Mouse (Mus musculus): ENCODE measurements around the gene Nrgn. TPM values are rescaled to one million over a fixed set of nuclear protein-coding genes. Genes with fewer than 3 reads are reported as not detected.

Nrgn gene
- polyA plus RNA-seq, 1 experiment from 2014 or later, result 4.4 TPM

DNA sequence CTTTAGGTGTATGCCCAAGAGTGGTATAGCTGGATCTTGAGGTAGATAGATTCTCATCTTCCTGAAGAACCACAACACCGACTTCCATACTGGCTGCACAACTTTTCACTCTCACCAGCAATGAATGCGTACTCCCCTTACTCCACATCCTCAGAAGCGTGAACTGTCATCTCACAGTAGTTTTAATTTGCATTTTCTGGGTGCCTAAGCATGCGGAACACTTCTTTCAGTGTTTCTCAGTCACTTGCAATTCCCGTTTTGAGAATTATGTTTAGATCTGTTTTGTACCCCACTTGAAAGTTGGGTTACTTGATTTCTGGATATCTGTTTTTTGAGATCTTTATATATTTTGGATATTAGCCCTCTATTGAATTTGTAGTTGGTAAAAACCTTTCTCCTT is 30.9 kb upstream of the Nrgn start:
- WGBS, result 87% methylated on average over 5 of the region's 5 CpGs
- no peak overlapping the region for H3K4me3 ChIP-seq (replicated peaks; ENCODE audit: low read length)
- H3K9ac ChIP-seq (ENCODE audit: low read length), result no peak overlapping the region
- H3K36me3 ChIP-seq (ENCODE audit: control insufficient read depth, insufficient read depth, low read length), result no peaks in the 10 kb centered on the region
- no peaks in the 10 kb centered on the region for H3K4me1 ChIP-seq (ENCODE audit: control insufficient read depth, insufficient read depth, low read length)
- no peak overlapping the region for H3K4me2 ChIP-seq (ENCODE audit: low read depth, low read length)
- no peak for ATAC-seq (ENCODE audit: insufficient read depth, low FRiP score)
- no peaks in the 10 kb centered on the region for H3K9me3 ChIP-seq (replicated peaks; ENCODE audit: control insufficient read depth, low read length)
- H3K27me3 ChIP-seq (ENCODE audit: control insufficient read depth, insufficient read depth, low read length), result no peaks in the 10 kb centered on the region
- no peak overlapping the region for H3K27ac ChIP-seq (ENCODE audit: low read length)

- Histone ChIP-seq H3K4me2 (ENCODE audit: low read depth, low read length) (no peak overlapping the region), H3K9me3 (replicated peaks; ENCODE audit: control insufficient read depth, low read length) (no peaks in the 10 kb centered on the region), H3K4me3 (replicated peaks; ENCODE audit: low read length) (no peak overlapping the region), H3K27ac (ENCODE audit: low read length) (no peak overlapping the region), H3K27me3 (ENCODE audit: control insufficient read depth, insufficient read depth, low read length) (no peaks in the 10 kb centered on the region), H3K4me1 (ENCODE audit: control insufficient read depth, insufficient read depth, low read length) (no peaks in the 10 kb centered on the region), H3K9ac (ENCODE audit: low read length) (no peak overlapping the region), H3K36me3 (ENCODE audit: control insufficient read depth, insufficient read depth, low read length) (no peaks in the 10 kb centered on the region)
- ATAC-seq (ENCODE audit: insufficient read depth, low FRiP score), result no peak
- 32% methylated on average over 14 of the region's 14 CpGs for WGBS
These were observed 23.8 kb upstream of the Nrgn start for GRCm38 (mm10) chr9:37576436-37576930.

DNA sequence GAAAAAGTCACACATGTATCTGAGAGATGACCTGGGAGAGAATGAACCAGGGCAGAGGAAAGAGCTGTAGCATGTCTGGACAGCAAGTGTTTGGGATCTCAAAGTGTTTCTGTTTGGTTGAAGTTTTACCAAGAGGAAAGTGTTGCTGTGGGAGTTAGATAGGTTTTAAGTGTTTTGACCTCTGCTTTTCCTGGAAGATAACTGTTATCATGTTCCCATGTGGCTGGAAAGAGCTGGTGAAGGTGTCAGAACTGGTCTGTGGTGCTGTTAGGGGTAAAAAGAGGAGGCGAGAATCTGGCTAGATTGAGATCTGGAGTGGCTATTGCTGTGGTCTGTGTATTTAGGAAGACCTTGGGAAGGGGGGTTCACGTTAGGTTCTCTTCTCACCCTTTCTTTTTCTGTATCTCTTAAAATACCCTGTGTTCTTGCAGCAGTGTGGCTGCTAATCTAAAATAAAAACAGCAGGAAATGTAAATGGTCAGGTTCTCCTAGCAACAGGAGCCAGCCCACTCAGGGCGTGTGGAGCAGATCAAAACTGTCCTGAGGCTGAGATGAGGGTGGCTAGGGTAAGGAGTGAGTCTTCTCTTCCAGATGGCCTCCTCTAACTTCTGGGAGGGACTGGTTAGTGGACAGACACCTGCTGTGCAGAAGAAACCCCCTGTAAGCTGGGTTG is 19.6 kb upstream of the Nrgn start:
- no peak overlapping the region for H3K4me2 ChIP-seq (ENCODE audit: low read depth, low read length)
- ATAC-seq (ENCODE audit: insufficient read depth, low FRiP score), result no peak
- H3K27ac ChIP-seq (ENCODE audit: low read length), result no peak overlapping the region
- peaks cover 15% of the 10 kb centered on the region for H3K4me1 ChIP-seq (ENCODE audit: control insufficient read depth, insufficient read depth, low read length)
- H3K9ac ChIP-seq (ENCODE audit: low read length), result no peak overlapping the region
- no peaks in the 10 kb centered on the region for H3K27me3 ChIP-seq (ENCODE audit: control insufficient read depth, insufficient read depth, low read length)
- H3K9me3 ChIP-seq (replicated peaks; ENCODE audit: control insufficient read depth, low read length), result no peaks in the 10 kb centered on the region
- no peak overlapping the region for H3K4me3 ChIP-seq (replicated peaks; ENCODE audit: low read length)
- no peaks in the 10 kb centered on the region for H3K36me3 ChIP-seq (ENCODE audit: control insufficient read depth, insufficient read depth, low read length)
- 41% methylated on average over 3 of the region's 3 CpGs for WGBS

DNA sequence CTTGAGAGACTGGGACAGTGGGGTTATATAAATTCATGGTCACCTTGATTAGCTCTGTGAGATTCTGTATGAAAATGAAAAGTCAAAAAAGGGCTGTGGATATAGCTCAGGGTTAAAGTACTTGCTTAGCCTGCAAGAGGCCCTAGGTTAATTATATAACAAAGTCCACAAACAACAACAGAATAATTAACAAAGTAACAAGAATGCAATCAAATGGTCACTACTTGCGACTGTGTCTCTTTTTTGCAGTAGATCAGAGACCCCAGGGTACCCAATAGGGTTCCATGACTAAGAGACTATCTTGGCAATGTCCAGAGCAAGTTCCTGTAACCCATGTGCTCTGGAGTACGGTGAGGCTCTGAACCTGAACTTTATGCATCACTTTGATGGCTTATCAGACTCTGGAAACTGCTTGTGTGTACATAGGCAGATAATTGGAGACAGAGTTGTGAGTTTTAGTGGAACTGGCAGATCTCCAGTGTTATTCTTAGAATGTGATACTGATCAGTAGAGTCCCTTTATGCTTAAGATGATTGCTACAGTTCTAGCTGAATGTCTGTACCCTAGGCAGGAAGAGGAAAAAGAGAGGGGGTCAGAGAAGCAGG is 16.6 kb upstream of the Nrgn start:
- H3K27me3 ChIP-seq (ENCODE audit: control insufficient read depth, insufficient read depth, low read length), result no peaks in the 10 kb centered on the region
- no peak overlapping the region for H3K4me2 ChIP-seq (ENCODE audit: low read depth, low read length)
- ATAC-seq (ENCODE audit: insufficient read depth, low FRiP score), result no peak

DNA sequence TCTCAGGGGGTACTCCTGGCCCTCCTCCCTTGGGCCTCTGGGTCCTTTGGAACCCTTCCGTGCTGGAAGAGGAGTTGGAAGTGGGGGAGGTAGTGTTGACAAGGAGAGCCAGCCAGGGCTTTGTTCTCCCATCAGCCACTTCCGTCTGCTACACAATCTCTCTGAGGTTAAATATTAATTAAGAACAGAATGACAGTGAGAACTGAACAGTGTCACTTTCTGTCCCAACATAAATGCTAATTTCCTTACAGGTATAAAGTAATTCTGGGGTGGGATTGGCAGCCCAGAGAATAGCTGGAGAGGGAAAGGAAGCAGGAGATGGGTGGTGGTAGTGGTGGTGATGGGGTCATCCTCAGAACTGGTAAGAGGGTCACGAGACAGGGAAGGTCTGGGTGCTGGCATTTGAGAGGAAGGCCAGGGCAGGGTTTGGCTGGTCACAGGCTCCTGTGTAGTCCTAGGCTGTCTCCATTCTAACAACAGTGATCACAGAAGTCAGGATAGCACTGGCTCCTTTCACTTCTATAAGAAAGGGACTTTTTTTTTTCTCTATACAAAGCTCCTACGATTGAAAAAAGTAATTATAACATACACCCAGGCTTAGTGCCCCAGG is 16.0 kb upstream of the Nrgn start:
- no peaks in the 10 kb centered on the region for H3K36me3 ChIP-seq (ENCODE audit: control insufficient read depth, insufficient read depth, low read length)
- WGBS, result 37% methylated on average over 4 of the region's 4 CpGs
- H3K27me3 ChIP-seq (ENCODE audit: control insufficient read depth, insufficient read depth, low read length), result no peaks in the 10 kb centered on the region
- H3K9ac ChIP-seq (ENCODE audit: low read length), result no peak overlapping the region
- peak overlapping the region; percentile 17; the same call in 1 of the 2 replicates for H3K4me2 ChIP-seq (ENCODE audit: low read depth, low read length)
- no peak overlapping the region for H3K27ac ChIP-seq (ENCODE audit: low read length)
- ATAC-seq (ENCODE audit: insufficient read depth, low FRiP score), result peak; percentile 56; the same call in 1 of the 2 replicates
- H3K4me1 ChIP-seq (ENCODE audit: control insufficient read depth, insufficient read depth, low read length), result peaks cover 15% of the 10 kb centered on the region
- H3K4me3 ChIP-seq (replicated peaks; ENCODE audit: low read length), result no peak overlapping the region
- no peaks in the 10 kb centered on the region for H3K9me3 ChIP-seq (replicated peaks; ENCODE audit: control insufficient read depth, low read length)

More for the DNA sequence above, 16.6 kb upstream of the Nrgn start:
- WGBS, result 69% methylated on average over 2 of the region's 2 CpGs
- Histone ChIP-seq H3K9me3 (replicated peaks; ENCODE audit: control insufficient read depth, low read length) (no peaks in the 10 kb centered on the region), H3K4me1 (ENCODE audit: control insufficient read depth, insufficient read depth, low read length) (peaks cover 15% of the 10 kb centered on the region), H3K36me3 (ENCODE audit: control insufficient read depth, insufficient read depth, low read length) (no peaks in the 10 kb centered on the region), H3K9ac (ENCODE audit: low read length) (no peak overlapping the region), H3K27ac (ENCODE audit: low read length) (no peak overlapping the region), H3K4me3 (replicated peaks; ENCODE audit: low read length) (no peak overlapping the region)

DNA sequence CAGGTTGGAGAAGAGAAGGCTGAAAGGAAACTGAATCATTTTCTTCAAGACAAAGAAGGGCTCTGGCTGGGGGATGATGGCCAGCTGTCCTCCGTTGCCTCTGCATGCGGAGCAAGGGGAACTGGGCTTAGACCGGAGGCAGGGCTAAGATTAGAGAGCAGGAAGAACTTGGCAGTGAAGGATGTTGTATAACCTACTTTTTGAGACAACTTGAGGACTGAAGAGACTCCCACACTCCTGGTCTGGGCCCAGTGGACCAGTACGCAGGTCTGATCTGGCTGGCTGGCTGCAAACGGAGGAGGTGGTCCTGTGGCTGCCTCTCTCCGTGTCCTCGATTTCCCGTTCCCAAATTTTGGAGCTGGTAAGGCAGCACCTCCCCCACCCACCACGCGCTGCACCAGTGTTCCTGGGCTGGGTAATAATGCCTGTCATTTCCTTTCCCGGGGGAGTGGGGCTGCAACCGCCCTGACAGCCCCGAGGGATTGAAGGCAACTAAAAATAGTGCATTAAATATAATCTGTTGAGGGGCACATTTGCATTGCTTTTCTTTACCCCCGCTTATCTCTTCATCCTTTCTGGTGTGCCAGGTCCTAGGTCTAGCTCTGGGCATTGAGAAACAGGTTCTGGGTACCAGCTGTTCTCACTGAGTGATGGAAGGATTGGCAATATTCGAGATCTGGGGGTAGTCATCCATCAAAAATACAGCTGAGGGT is 15.3 kb upstream of the Nrgn start:
- H3K4me3 ChIP-seq (replicated peaks; ENCODE audit: low read length), result no peak overlapping the region
- H3K9ac ChIP-seq (ENCODE audit: low read length), result no peak overlapping the region

DNA sequence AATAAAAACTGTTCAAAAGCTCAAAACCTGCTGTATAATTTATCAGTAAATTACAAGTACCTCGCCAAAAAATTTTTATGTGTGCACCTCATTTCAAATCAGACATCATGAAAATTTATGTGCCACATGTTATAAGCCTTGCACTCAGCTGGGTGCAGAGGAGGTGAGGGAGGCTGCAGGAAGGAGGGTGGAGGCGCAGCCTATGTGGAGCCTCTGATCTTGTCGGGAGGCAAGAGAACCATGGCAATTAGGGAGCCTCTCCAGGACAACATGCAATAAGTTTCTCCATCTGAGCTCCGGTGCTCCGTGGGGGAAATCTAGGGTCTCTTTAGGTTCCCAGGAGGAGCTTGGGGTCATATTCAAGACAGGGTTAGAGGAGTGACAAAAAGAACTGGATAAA is 14.8 kb upstream of the Nrgn start:
- 50% methylated on average over 5 of the region's 5 CpGs for WGBS
- peak overlapping the region; percentile 17; the same call in 1 of the 2 replicates for H3K4me2 ChIP-seq (ENCODE audit: low read depth, low read length)

More for the DNA sequence above, 15.3 kb upstream of the Nrgn start:
- Histone ChIP-seq H3K27ac (ENCODE audit: low read length) (no peak overlapping the region), H3K36me3 (ENCODE audit: control insufficient read depth, insufficient read depth, low read length) (no peaks in the 10 kb centered on the region), H3K9me3 (replicated peaks; ENCODE audit: control insufficient read depth, low read length) (no peaks in the 10 kb centered on the region), H3K4me2 (ENCODE audit: low read depth, low read length) (peak overlapping the region; percentile 17), H3K4me1 (ENCODE audit: control insufficient read depth, insufficient read depth, low read length) (peaks cover 15% of the 10 kb centered on the region), H3K27me3 (ENCODE audit: control insufficient read depth, insufficient read depth, low read length) (no peaks in the 10 kb centered on the region)
- 27% methylated on average over 15 of the region's 15 CpGs for whole genome bisulfite sequencing
- ATAC-seq (ENCODE audit: insufficient read depth, low FRiP score), result peak; percentile 25; the same call in 1 of the 2 replicates

DNA sequence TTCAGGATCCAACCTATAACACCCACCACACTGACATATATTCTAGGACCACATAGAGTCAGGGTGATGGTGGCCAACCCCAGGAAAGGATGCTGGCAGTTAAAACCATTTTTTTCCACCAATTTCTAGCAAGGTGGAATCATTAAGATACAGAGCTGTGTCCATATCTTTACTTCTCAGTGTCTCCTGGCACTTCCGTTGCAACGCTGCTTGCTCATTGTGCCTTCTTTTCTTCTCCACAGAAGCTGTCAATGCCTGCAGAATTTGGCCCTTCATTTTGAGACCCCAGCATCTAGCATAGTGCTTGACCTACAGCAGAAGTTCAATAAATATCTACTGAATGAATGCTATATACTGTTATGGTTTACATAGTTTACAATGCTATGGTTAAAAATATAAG is 14.3 kb upstream of the Nrgn start:
- Histone ChIP-seq H3K36me3 (ENCODE audit: control insufficient read depth, insufficient read depth, low read length) (no peaks in the 10 kb centered on the region), H3K27me3 (ENCODE audit: control insufficient read depth, insufficient read depth, low read length) (no peaks in the 10 kb centered on the region), H3K4me1 (ENCODE audit: control insufficient read depth, insufficient read depth, low read length) (peaks cover 15% of the 10 kb centered on the region), H3K4me2 (ENCODE audit: low read depth, low read length) (no peak overlapping the region), H3K27ac (ENCODE audit: low read length) (no peak overlapping the region), H3K9me3 (replicated peaks; ENCODE audit: control insufficient read depth, low read length) (no peaks in the 10 kb centered on the region), H3K9ac (ENCODE audit: low read length) (no peak overlapping the region), H3K4me3 (replicated peaks; ENCODE audit: low read length) (no peak overlapping the region)
- no peak for ATAC-seq (ENCODE audit: insufficient read depth, low FRiP score)
- 90% methylated on average over 2 of the region's 2 CpGs for WGBS

More for the DNA sequence above, 14.8 kb upstream of the Nrgn start:
- Histone ChIP-seq H3K36me3 (ENCODE audit: control insufficient read depth, insufficient read depth, low read length) (no peaks in the 10 kb centered on the region), H3K4me1 (ENCODE audit: control insufficient read depth, insufficient read depth, low read length) (peaks cover 15% of the 10 kb centered on the region), H3K9me3 (replicated peaks; ENCODE audit: control insufficient read depth, low read length) (no peaks in the 10 kb centered on the region), H3K27ac (ENCODE audit: low read length) (no peak overlapping the region), H3K4me3 (replicated peaks; ENCODE audit: low read length) (no peak overlapping the region), H3K9ac (ENCODE audit: low read length) (no peak overlapping the region), H3K27me3 (ENCODE audit: control insufficient read depth, insufficient read depth, low read length) (no peaks in the 10 kb centered on the region)
- ATAC-seq (ENCODE audit: insufficient read depth, low FRiP score), result no peak

DNA sequence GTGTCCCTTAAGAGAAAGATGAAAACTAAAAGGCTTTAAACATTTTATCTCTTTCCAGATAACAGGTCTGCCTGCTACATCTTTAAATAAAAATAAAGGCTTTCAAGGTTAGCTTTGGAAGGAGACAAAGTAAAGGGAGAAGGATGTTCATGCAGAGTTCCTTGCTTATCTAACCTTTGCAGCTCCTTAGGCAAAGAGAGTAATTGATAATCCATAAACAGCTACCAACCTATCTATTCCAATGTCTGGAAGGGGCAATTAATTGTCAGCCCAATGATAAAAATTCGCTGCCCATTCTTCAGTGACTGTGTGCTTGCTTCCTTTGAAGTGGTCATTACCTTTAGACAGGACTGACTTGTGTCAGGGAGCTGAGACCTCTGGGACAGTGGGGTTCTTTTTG is 11.1 kb upstream of the Nrgn start:
- H3K27ac ChIP-seq (ENCODE audit: low read length), result no peak overlapping the region
- no peaks in the 10 kb centered on the region for H3K9me3 ChIP-seq (replicated peaks; ENCODE audit: control insufficient read depth, low read length)
- ATAC-seq (ENCODE audit: insufficient read depth, low FRiP score), result no peak
- WGBS, result 46% methylated on average over 1 of the region's 1 CpGs
- H3K36me3 ChIP-seq (ENCODE audit: control insufficient read depth, insufficient read depth, low read length), result no peaks in the 10 kb centered on the region
- no peak overlapping the region for H3K9ac ChIP-seq (ENCODE audit: low read length)
- H3K4me3 ChIP-seq (replicated peaks; ENCODE audit: low read length), result no peak overlapping the region
- no peaks in the 10 kb centered on the region for H3K27me3 ChIP-seq (ENCODE audit: control insufficient read depth, insufficient read depth, low read length)
- H3K4me1 ChIP-seq (ENCODE audit: control insufficient read depth, insufficient read depth, low read length), result peaks cover 15% of the 10 kb centered on the region
- no peak overlapping the region for H3K4me2 ChIP-seq (ENCODE audit: low read depth, low read length)

All from stomach, embryonic 16.5 days (tissue).